Mouse (Mus musculus) left cerebral cortex, adult 2 months (tissue): ENCODE data around the gene Lyve1. TPM values are rescaled to one million over a fixed set of nuclear protein-coding genes. Genes with fewer than 3 reads are reported as not detected.
"Not testable (repeated sequence)": the region's sequence is repeated elsewhere in the genome, so short reads cannot be mapped to it uniquely, and the experiment has no call there.

Source experiments
- DNase-seq, 2 experiments: peaks; one replicate each; pipeline ENCODE4 v3.0.0; 2021 to 2022; ENCODE audit warnings: low spot score in 2 of 2, mixed read lengths in 1 of 2; ENCODE audit errors: extremely low spot score in 1 of 2
- H3K27ac ChIP-seq: fragments of 200-600 bp; 2 replicates; pipeline ENCODE4 v1.8.1; 2022
- H3K4me3 ChIP-seq: fragments of 200-600 bp; 2 replicates; pipeline ENCODE4 v1.8.1; 2022
- CTCF ChIP-seq: fragments of 200-600 bp; IDR thresholded peaks from 2 replicates; pipeline ENCODE4 v1.8.1; 2022; ENCODE audit warnings: antibody characterized with exemption, mild to moderate bottlenecking, moderate library complexity
- intact Hi-C: fragments of 180-260 bp; cut with DNase I; formaldehyde crosslinking; loops from one replicate; pipeline ENCODE4 v1.15.1; 2025
- long read RNA-seq, 2 experiments: library from polyadenylated mRNA; stranded (forward); transcript quantifications; one replicate each; pipeline ENCODE4 v2.0.0; 2021; ENCODE audit warnings: borderline mapping rate in 2 of 2
- total RNA-seq, 2 experiments: library from RNA; stranded (reverse); gene quantifications; 2 replicates each; pipeline ENCODE4 v1.2.3; 2021

Lyve1 gene
- total RNA-seq: 1 to 10 TPM; 2.0 to 3.4 TPM
- long read RNA-seq, experiment 1, partial matches to known transcripts: 0 of 1 reads
- long read RNA-seq, experiment 1, other reads (novel, unspliced or antisense): 1 of 1 reads
- long read RNA-seq, experiment 2, partial matches to known transcripts: 0 of 1 reads
- long read RNA-seq, experiment 2, other reads (novel, unspliced or antisense): 0 of 1 reads

- no peak for TF ChIP-seq CTCF
- Histone ChIP-seq H3K27ac (no peak within 1 kb of the TSS), H3K4me3 (no peak within 1 kb of the TSS)
- DNase-seq: no peak
- intact Hi-C loops: no loop called here
Measured at GRCm38 (mm10) chr7:110862751-110863289, at the start of gene Lyve1. Lyve1 (minus strand) TSS chr7:110863239.

- no peak for DNase-seq
- Histone ChIP-seq H3K27ac (no peak overlapping the region), H3K4me3 (no peak overlapping the region)
- no peak for TF ChIP-seq CTCF
- intact Hi-C loops: no loop called here
Measured at GRCm38 (mm10) chr7:110908209-110909144, 45.4 kb upstream of the Lyve1 start.

- intact Hi-C loops: no loop called here
- TF ChIP-seq CTCF: no peak
- H3K4me3 ChIP-seq: no peak overlapping the region
- DNase-seq: no peak
- no peak overlapping the region for H3K27ac ChIP-seq
Measured at GRCm38 (mm10) chr7:110906566-110906965, 43.5 kb upstream of the Lyve1 start.

- no peak for TF ChIP-seq CTCF
- intact Hi-C loops: no loop called here
Measured at GRCm38 (mm10) chr7:110903226-110903625, 40.2 kb upstream of the Lyve1 start.

GRCm38 (mm10) chr7:110897202-110897601, 34.2 kb upstream of the Lyve1 start:
- Histone ChIP-seq H3K27ac (no peak overlapping the region), H3K4me3 (no peak overlapping the region)
- TF ChIP-seq CTCF: no peak
- no peak for DNase-seq
- intact Hi-C loops: no loop called here

More at GRCm38 (mm10) chr7:110903226-110903625, 40.2 kb upstream of the Lyve1 start:
- no peak overlapping the region for H3K4me3 ChIP-seq
- no peak overlapping the region for H3K27ac ChIP-seq
- no peak for DNase-seq

- Histone ChIP-seq H3K4me3 (no peak overlapping the region), H3K27ac (no peak overlapping the region)
- DNase-seq: no peak
- intact Hi-C loops: no loop called here
- no peak for TF ChIP-seq CTCF
Measured at GRCm38 (mm10) chr7:110896453-110896852, 33.4 kb upstream of the Lyve1 start.

- DNase-seq, H3K4me3 ChIP-seq, H3K27ac ChIP-seq, intact Hi-C loops: not testable (repeated sequence)
Measured at GRCm38 (mm10) chr7:110895772-110896171, 32.7 kb upstream of the Lyve1 start.

GRCm38 (mm10) chr7:110894673-110895072, 31.6 kb upstream of the Lyve1 start:
- intact Hi-C loops: no loop called here
- Histone ChIP-seq H3K4me3 (no peak overlapping the region), H3K27ac (no peak overlapping the region)
- TF ChIP-seq CTCF: no peak
- DNase-seq: no peak

- H3K4me3 ChIP-seq: no peak overlapping the region
- H3K27ac ChIP-seq: no peak overlapping the region
- DNase-seq: no peak
- no peak for TF ChIP-seq CTCF
- intact Hi-C loops: no loop called here
Measured at GRCm38 (mm10) chr7:110893943-110894610, 31.0 kb upstream of the Lyve1 start.

- no peak for TF ChIP-seq CTCF
- DNase-seq: peak in 1 of 2 experiments; percentile 10
- intact Hi-C loops: no loop called here
- no peak overlapping the region for H3K4me3 ChIP-seq
- no peak overlapping the region for H3K27ac ChIP-seq
Measured at GRCm38 (mm10) chr7:110891501-110891986, 28.5 kb upstream of the Lyve1 start.

- intact Hi-C loops: no loop called here
Measured at GRCm38 (mm10) chr7:110881746-110882333, 18.8 kb upstream of the Lyve1 start.

More at GRCm38 (mm10) chr7:110881746-110882333, 18.8 kb upstream of the Lyve1 start:
- TF ChIP-seq CTCF: no peak
- Histone ChIP-seq H3K4me3 (no peak overlapping the region), H3K27ac (no peak overlapping the region)
- DNase-seq: no peak
